Mouse (Mus musculus) testis, adult 10 weeks (tissue): ENCODE measurements around the gene Gng2. TPM values are rescaled to one million over a fixed set of nuclear protein-coding genes. Genes with fewer than 3 reads are reported as not detected.

Experiments used
- polyA plus RNA-seq: library from polyadenylated mRNA; stranded (reverse); fragments of 350-450 nt; fragmentation: Illumina TruSeq; extraction: RNeasy Lipid Tissue Mini Kit (QIAGEN cat#74804); gene quantifications from one replicate; pipeline ENCODE4 v1.2.3, GENCODE M21; 2014; ENCODE audit warnings: low read depth, low replicate concordance

Gene Gng2
- 1.6 TPM for polyA plus RNA-seq

GRCm38 (mm10) chr14:19977271-19978024 is at the start of gene Gng2:
TSS of gene Gng2 (minus strand) at chr14:19977627.

GRCm38 (mm10) chr14:19823321-19824142 is 153.9 kb downstream of the Gng2 start, which contains the start of gene Rtraf:
TSS of gene Rtraf (minus strand) at chr14:19823824.

Other genes starting within 250 kb of the Gng2 start
- 6.3 TPM for gene Nid2, start 226.4 kb downstream of the Gng2 start, polyA plus RNA-seq
- 361 TPM for gene Rtraf, start 153.8 kb downstream of the Gng2 start, polyA plus RNA-seq
- gene Saysd1, start 160.9 kb upstream of the Gng2 start, polyA plus RNA-seq: 28.8 TPM
- gene Kcnk5, start 204.2 kb upstream of the Gng2 start, polyA plus RNA-seq: 1.9 TPM